Mouse (Mus musculus): ENCODE data around the gene Map3k5. TPM values are rescaled to one million over a fixed set of nuclear protein-coding genes. Genes with fewer than 3 reads are reported as not detected.

The Map3k5 gene
- polyA plus RNA-seq, 2 experiments from 2014 or later = 9.6 to 15.7 TPM

GRCm38 (mm10) chr10:19935821-19936367 is 1.6 kb downstream of the Map3k5 start:
- ATAC-seq = no peak

DNA sequence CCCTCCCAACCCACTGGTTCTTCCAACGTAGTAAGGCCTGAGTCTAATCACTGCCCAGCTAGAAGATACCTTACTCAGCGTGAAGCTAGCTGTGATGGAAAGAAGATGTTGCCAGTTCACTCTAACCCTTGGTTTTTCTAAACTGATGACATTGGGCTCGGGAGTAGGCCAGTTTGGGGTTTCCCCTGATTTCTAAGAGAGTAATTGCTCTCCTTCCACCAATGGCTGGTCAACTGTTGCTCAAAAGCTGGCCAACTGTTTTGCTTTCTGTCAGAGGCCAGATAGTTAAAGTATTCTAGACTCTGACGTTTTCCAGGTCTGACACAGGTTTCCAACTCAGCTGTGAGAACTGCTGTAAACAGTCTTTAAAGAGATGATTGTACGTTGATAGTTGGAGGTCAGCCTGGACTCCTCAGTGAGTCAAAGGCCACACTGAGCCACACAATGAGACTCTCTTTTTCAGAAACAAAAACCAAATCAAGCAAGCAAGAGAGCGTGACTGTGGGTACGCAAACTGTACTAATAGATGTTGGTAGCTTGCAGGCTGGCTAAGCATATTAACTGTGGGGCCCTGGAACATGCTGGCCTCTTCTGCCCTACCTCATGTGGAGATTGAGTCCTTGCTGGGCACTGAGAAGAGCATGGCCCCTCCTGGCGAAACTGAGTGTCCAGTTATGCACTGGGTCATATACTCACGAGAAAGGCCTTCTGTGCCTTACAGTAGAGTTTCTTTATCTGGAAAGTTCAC is 2.9 kb downstream of the Map3k5 start:
- no peak for ATAC-seq

GRCm38 (mm10) chr10:19938738-19939137 is 4.5 kb downstream of the Map3k5 start:
- ATAC-seq = no peak

GRCm38 (mm10) chr10:19939282-19939705 is 5.0 kb downstream of the Map3k5 start:
- peak; percentile 89 for ATAC-seq

DNA sequence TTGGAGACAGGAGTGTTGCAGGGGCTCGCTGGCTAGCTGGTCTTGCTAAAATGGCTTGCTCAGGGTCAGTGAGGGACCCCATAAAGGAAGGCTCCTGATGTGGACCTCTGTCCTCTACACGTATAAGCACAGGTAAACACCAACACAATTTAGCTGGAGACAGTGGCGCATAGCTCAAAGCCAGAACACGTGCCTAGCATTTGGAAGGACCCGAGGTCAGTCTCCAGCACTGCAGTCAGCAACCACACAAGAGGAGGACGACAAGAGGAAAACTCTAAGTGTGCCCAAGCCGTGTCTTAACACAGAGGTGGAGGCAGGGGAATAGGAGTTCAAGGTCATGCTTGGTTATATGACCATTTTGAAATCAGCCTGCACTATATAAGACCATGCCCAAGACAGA is 5.9 kb downstream of the Map3k5 start:
- ATAC-seq = no peak

GRCm38 (mm10) chr10:19940626-19941025 is 6.4 kb downstream of the Map3k5 start:
- no peak for ATAC-seq

GRCm38 (mm10) chr10:19941063-19941462 is 6.8 kb downstream of the Map3k5 start:
- ATAC-seq = no peak

GRCm38 (mm10) chr10:19941914-19942313 is 7.6 kb downstream of the Map3k5 start:
- no peak for ATAC-seq

- no peak for ATAC-seq
These were observed 8.3 kb downstream of the Map3k5 start for GRCm38 (mm10) chr10:19942621-19943020.

DNA sequence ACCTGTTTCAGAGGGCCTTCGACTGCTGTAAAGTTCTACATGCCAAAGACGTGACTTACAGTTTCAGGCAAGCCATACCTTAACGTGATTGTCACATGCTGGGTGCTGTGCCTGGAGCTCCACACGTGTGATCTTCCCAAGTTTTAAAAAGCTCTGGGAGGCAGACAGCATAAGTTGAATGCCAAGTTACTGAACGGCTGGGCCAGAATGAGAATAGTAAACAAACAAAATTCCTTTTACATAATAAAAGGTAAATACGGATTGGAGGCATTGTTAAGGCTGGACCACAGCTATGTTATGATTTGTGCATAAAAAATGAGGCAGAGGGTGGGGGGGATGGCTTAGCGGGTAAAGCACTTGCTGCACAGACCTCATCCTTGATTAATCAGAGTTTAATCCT is 11.4 kb downstream of the Map3k5 start:
- ATAC-seq = no peak

- no peak for ATAC-seq
These were observed 12.4 kb downstream of the Map3k5 start for GRCm38 (mm10) chr10:19946644-19947043.

DNA sequence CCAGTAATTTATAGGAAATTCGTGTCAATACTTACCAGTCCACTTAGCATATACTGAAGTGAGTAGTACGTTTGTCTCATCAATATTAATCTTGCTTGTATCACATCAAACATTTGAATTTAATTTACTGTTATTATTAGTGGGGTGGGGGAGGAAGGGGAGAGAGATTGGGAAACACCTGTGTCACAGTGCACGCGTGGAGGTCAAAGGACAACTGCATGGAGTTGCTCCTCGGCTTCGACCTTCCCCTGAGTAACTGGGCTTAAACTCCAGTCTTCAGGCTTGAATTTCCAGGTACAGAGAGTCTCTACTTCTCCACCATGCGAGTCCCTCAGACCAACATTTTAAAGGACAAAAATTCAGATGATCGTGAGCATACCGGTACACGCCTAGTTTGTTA is 13.2 kb downstream of the Map3k5 start:
- ATAC-seq = no peak

DNA sequence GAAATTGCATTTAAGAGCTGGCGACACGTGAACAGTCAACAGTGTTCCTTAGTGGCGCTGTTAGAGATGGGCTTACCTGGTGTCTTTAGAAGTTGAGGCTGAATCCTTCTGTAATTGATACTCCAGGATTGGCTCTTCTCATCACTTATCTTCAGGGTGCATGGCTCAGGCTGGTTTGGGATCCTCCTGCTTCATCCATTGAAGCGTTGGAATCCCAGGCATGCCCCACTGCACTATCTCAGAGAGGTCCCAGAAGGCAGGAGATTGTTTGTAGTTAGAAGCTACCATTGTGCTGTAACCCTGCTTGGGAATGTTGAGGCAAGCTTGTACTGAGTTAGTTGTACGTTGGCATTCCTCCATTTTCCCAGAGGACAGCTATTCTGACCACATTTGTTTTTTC is 13.6 kb downstream of the Map3k5 start:
- no peak for ATAC-seq

DNA sequence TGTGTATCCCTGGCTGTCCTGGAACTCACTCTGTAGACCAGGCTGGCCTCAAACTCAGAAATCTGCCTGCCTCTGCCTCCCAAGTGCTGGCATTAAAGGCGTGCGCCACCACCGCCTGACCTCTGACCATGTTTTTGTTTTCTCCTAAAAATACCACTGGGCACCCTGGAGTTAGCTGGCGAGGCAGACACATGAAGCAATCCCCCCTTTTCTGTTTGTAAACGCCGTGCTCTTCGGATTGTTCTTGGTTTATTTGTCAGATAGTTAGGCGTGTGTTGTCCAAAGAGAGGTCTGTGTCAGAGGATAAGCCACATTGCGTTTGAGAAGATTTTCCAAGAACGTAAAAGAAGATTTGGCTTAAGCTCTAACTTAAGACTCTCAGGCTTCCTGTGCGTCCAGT is 14.1 kb downstream of the Map3k5 start:
- ATAC-seq = no peak

GRCm38 (mm10) chr10:19949106-19949505 is 14.8 kb downstream of the Map3k5 start:
- ATAC-seq = no peak

DNA sequence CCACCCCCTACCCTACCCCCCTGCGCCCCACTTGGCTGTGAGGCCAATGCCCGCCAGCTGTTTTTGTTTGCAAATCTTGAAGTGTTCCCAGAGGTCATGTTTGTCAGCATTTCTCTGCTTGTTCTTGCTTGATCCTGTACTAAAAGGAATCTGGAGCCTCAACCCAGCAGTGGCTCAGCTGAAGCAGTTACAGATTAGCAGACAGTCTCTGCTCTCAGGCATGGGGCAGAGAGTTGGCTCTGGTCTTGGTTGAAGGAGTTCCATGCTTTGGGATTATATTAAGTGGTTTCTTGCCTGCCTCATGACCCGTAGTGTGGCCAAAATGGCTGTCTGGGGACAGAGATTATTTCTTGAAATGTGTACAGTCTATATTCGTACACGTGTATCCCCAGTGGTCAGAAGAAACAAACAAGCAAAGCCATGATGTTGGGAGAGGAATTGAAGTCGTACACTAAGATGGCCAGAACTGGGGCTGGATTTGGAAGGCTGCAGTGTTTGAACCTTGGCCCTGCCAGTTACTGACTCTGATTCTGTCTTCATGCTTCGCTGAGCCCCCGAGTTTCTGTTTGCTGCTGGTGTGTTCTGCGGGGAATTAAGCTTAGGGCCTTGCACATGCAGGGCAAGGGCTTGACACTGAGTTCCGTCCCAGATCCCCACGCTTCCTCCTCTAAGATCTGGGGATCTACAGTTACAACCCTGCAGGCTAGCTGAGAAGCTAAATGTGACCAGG is 18.9 kb downstream of the Map3k5 start:
- ATAC-seq = no peak

GRCm38 (mm10) chr10:19954572-19954971 is 20.3 kb downstream of the Map3k5 start:
- no peak for ATAC-seq

DNA sequence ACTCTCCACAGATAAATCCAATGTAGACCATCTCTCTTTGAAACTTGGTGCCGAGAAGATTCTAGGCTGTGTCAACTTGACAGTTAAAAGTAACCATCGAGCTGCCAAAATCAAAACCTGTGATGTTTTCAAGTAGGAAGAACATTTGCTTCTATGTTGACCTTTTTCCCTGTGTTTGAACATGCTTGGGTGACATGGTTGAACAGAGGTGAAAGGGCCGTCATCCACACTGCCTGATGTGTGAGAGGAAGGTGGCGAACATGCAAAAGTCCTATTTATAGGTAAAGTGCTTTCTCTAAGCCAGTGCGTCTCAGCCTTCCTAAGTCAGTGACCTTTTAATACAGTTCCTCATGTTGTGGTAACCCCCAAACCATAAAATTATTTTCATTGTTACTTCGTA is 21.5 kb downstream of the Map3k5 start:
- no peak for ATAC-seq

DNA sequence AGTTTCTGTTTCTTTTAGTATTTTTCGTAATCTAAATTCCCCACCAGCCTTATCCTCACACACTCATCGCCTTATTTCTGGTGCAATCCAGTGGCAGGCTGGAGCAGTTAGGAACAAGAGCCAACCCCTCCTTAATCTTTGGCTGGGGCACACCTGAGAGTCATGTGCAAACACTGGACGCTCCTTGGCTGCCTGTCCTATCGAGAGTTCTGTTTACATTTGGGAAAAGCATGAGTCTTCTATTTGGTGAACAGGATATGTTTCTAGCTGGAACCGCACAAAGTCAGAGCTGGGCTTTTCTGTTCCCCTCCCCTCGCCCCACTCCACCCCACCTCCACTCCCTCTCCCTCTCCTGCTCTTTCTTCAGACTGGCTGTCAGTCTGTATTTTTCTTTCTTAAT is 22.5 kb downstream of the Map3k5 start:
- ATAC-seq = no peak

DNA sequence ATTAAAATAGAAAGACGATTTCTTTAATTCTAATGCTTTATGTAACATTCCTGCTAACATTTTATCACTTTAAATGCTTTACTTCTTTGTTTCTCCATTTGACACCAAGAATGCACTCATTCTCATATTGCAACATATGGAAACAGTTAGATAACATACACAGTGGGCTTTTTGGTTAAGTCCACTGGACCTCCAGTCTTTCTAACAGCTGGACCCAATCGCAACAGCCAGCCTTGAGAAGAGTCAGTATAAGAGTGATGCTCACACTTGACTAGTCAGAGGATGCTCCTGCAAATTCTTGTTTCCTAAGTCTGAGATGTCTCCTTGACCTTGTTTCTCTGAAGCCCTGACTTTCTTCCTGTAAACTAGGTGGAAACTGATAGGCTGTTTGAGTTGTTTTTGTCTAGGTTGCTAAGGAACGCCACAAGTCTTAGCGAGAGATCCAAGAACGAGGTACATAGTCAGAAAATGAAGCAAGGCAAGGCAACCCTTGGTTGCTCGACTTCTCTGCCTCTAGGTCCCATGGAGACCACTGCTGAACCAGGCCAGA is 26.6 kb downstream of the Map3k5 start:
- peak; percentile 34 for ATAC-seq

DNA sequence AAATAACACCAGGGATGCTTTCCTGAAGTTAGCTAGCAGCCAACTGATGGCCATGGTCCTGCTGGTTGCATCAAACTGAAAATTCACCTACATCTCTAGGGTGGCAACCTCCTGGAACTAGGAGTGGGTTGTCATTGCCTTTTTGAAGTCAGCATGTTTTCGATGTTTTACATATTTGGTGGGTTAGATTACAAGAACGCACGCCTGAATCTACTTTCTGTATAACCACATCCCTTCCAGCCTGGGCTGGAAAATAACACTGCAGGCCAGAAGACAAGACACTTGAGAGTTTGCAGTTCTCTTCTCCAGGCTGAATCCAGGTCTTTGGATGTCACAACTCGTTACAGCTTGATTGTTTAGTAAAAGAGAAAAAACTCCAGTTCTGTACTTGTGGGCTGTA is 28.5 kb downstream of the Map3k5 start:
- ATAC-seq = peak; percentile 82

GRCm38 (mm10) chr10:19963206-19963605 is 28.9 kb downstream of the Map3k5 start:
- no peak for ATAC-seq

DNA sequence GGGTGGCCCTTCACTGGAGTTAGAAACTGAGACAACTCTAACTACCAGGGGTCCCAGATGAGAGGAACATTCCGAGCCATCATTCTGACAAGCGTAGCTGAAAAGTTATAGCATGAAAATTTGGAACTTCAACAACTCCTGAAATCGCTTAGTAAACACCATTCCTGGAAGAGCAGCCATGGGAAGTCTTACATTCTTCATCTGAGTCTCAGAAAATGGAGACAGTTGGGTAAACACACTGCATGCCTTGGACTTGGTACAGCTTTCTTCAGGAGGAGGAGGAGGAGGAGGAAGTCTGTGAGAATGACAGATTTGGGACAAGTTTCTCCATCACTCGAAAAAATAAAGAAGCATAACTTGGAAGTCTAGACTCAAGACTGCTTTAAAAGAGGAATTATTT is 29.8 kb downstream of the Map3k5 start:
- no peak for ATAC-seq

DNA sequence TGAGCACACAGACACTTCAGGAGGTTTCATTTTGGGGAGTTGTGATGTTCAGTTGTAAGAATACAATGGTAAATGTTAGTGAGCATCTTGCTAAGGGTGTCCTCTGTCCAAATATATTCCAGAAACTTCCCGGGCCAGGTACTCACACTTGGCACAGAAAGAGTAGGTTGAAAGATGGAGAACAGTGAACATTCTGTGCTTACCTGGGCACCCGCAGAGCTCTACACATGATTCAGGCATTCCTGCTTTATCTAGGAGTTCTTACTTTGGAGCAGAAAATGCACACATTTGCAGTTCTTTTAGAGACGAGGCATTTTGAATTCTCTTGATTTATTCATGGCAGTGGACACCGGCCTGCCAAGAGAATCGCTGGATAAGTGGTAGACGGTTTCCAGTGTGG is 32.3 kb downstream of the Map3k5 start:
- ATAC-seq = no peak
